Mouse (Mus musculus) neural tube, embryonic 11.5 days (tissue): Measurements from ENCODE around the gene Sema6b. TPM values are rescaled to one million over a fixed set of nuclear protein-coding genes. Genes with fewer than 3 reads are reported as not detected.
A peak's percentile ranks its signal among the peaks of the same experiment; 100 is the strongest.

Experiments
- ATAC-seq: fragments of 200-750 bp; cut with Nextera tagmentation; 2 replicates; pipeline ENCODE4 v1.8.0; 2017; ENCODE audit warnings: moderate number of reproducible peaks, mild to moderate bottlenecking, moderate TSS enrichment, moderate library complexity; ENCODE audit not compliant: insufficient read depth, low FRiP score, low TSS enrichment
- DNase-seq: peaks from one replicate; pipeline ENCODE4 v3.0.0-alpha.2; 2015; ENCODE audit warnings: low spot score
- H3K27ac ChIP-seq: fragments of 300-500 bp; sonication (generic); 2 replicates; pipeline ENCODE4 v1.5.1; 2014; ENCODE audit warnings: low read depth, mild to moderate bottlenecking, low read length
- H3K27me3 ChIP-seq: fragments of 300-500 bp; sonication (generic); 2 replicates; pipeline ENCODE4 v1.6.1; 2014; ENCODE audit warnings: mild to moderate bottlenecking, low read length, mixed read lengths; ENCODE audit not compliant: control insufficient read depth, insufficient read depth
- H3K36me3 ChIP-seq: fragments of 300-500 bp; sonication (generic); 2 replicates; pipeline ENCODE4 v1.6.1; 2014; ENCODE audit warnings: mild to moderate bottlenecking, low read length, moderate library complexity, mixed read lengths; ENCODE audit not compliant: control insufficient read depth, insufficient read depth
- H3K4me1 ChIP-seq: fragments of 300-500 bp; sonication (generic); 2 replicates; pipeline ENCODE4 v1.6.1; 2014; ENCODE audit warnings: low read length, mixed read lengths; ENCODE audit not compliant: control insufficient read depth, insufficient read depth
- H3K4me2 ChIP-seq: fragments of 300-500 bp; sonication (generic); 2 replicates; pipeline ENCODE4 v1.6.1; 2014; ENCODE audit warnings: low read depth, mild to moderate bottlenecking, moderate library complexity
- H3K4me3 ChIP-seq: fragments of 300-500 bp; sonication (generic); 2 replicates; pipeline ENCODE4 v1.5.1; 2014; ENCODE audit warnings: low read depth, low read length
- H3K9ac ChIP-seq: fragments of 300-500 bp; sonication (generic); 2 replicates; pipeline ENCODE4 v1.6.1; 2014; ENCODE audit warnings: mild to moderate bottlenecking, low read length
- H3K9me3 ChIP-seq: fragments of 300-500 bp; sonication (generic); 2 replicates; pipeline ENCODE4 v1.6.1; 2016; ENCODE audit warnings: low read length; ENCODE audit not compliant: control insufficient read depth
- WGBS: fragments of 180-500 bp; shearing (Covaris S2); extraction: QIAGEN DNeasy Blood & Tissue Kit; methylation state at CpG from one replicate; pipeline ENCODE4 v1.1.7; 2014; 5-methylcytosine and 5-hydroxymethylcytosine counted together
- polyA plus RNA-seq: library from polyadenylated mRNA; unstranded; fragments of >200 nt; fragmentation: Nextera tagmentation; extraction: Ambion mirVana; gene quantifications from 2 replicates; pipeline ENCODE4 v1.2.1, GENCODE M21; 2014

Gene Sema6b
- polyA plus RNA-seq, 1 experiment from 2014 or later = 4.3 TPM

DNA sequence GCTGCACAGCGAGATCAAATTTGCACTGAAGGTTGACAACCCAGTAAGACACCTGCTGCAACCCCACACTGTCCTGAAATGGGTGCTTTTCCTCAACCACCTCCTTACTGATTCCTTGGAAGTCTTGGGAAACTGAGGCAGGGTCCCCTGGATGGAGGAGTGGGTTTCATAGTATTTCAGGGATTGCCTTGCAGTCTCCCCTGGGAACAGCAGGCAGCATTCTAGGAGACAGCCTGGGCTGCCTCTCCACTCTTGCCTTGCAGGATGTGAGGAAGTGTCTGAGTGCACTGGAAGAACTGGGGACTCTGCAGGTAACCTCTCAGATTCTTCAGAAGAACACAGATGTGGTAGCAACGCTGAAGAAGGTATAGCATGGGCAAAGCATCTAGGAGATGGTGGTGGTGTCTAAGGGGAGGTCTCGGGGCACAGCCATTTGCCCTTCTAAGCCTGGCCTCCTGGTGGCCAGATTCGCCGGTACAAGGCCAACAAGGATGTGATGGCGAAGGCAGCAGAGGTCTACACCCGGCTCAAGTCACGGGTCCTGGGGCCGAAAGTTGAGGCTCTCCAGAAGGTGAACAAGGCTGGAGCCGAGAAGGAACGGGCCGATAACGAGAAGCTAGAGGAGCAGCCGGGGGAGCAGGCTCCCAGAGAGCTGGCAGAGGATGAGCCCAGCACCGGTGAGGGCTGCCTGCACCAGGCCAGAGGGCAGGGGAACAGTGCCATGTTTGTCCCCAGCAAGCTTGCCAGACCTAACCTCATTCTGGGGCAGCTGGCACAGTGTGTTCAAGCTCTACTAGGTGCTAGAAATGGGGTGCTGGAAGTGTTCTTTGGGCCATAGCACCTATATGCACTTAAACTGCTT is 41.2 kb downstream of the Sema6b start:
- no peaks in the 10 kb centered on the region for H3K4me1 ChIP-seq
- ATAC-seq = no peak
- no peaks in the 10 kb centered on the region for H3K27me3 ChIP-seq
- no peaks in the 10 kb centered on the region for H3K9me3 ChIP-seq
- H3K36me3 ChIP-seq = peaks cover 51% of the 10 kb centered on the region
- no peak overlapping the region for H3K27ac ChIP-seq
- no peak overlapping the region for H3K4me3 ChIP-seq
- no peak overlapping the region for H3K9ac ChIP-seq
- no peak overlapping the region for H3K4me2 ChIP-seq
- DNase-seq = no peak
- WGBS = 92% methylated on average over 15 of the region's 15 CpGs

- 88% methylated on average over 8 of the region's 8 CpGs for WGBS
- H3K4me2 ChIP-seq = no peak overlapping the region
- no peak for DNase-seq
- H3K27ac ChIP-seq = no peak overlapping the region
- no peak for ATAC-seq
- no peaks in the 10 kb centered on the region for H3K27me3 ChIP-seq
- no peak overlapping the region for H3K9ac ChIP-seq
- no peaks in the 10 kb centered on the region for H3K9me3 ChIP-seq
- no peaks in the 10 kb centered on the region for H3K4me1 ChIP-seq
- H3K4me3 ChIP-seq = no peak overlapping the region
- H3K36me3 ChIP-seq = peaks cover 51% of the 10 kb centered on the region
Measured at GRCm38 (mm10) chr17:56098180-56098579, 42.0 kb downstream of the Sema6b start.

- no peaks in the 10 kb centered on the region for H3K27me3 ChIP-seq
- H3K4me3 ChIP-seq = no peak overlapping the region
- no peaks in the 10 kb centered on the region for H3K4me1 ChIP-seq
- 89% methylated on average over 12 of the region's 12 CpGs for WGBS
- H3K27ac ChIP-seq = no peak overlapping the region
- H3K36me3 ChIP-seq = peaks cover 40% of the 10 kb centered on the region
- DNase-seq (no peak), ATAC-seq (no peak)
- H3K4me2 ChIP-seq = no peak overlapping the region
- H3K9me3 ChIP-seq = no peaks in the 10 kb centered on the region
- no peak overlapping the region for H3K9ac ChIP-seq
Measured at GRCm38 (mm10) chr17:56096883-56097282, 43.3 kb downstream of the Sema6b start.

GRCm38 (mm10) chr17:56092794-56093193 is 47.3 kb downstream of the Sema6b start:
- Histone ChIP-seq H3K4me3 (no peak overlapping the region), H3K9ac (no peak overlapping the region), H3K27ac (no peak overlapping the region), H3K4me1 (no peaks in the 10 kb centered on the region), H3K27me3 (no peaks in the 10 kb centered on the region), H3K4me2 (no peak overlapping the region), H3K36me3 (peaks cover 22% of the 10 kb centered on the region), H3K9me3 (no peaks in the 10 kb centered on the region)
- 96% methylated on average over 1 of the region's 1 CpGs for WGBS
- no peak for ATAC-seq
- DNase-seq = no peak

- ATAC-seq = no peak
- WGBS = 100% methylated on average over 1 of the region's 1 CpGs
- H3K36me3 ChIP-seq = peaks cover 19% of the 10 kb centered on the region
Measured at GRCm38 (mm10) chr17:56092312-56092711, 47.8 kb downstream of the Sema6b start.

DNA sequence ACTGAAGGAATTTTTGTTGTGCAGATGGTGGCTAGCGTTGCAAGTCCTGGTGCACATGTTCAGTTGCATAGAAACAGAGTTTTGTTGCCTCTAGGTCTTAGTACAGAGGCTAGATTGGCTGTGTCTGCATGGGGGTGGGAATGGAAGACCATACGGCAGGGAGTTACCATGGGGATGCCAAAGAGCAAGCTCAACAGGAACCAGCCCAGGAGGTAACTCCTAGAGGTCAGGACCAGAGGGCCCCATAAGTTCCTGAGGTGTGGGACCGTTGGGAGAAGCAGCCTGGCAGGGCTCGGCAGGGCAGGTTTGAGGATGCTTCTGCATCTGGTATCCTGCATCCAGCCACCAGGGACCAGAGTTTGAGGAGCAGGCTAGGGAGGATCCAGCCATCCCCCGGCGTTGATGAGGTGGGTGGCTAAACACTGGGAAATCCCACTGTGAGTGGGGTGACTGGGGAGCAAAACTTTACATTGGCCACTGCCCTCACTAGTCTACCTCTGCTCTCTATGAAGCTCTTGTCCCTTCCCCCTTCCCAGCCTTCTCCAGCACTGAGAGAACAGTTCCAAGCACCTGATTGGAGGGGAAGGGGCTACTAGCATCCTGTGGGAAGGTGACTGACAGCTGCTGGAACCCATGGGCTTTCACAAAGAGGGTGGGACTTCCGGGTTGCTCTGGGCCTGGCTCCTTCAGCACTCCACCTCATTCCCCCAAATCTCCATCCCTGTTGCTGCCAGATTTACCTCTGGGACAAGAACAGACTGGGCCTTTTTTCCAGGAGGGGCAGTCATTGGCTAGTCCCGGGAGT is 59.2 kb downstream of the Sema6b start:
- ATAC-seq = peak; percentile 37
- H3K27ac ChIP-seq = no peak overlapping the region
- H3K4me1 ChIP-seq = peaks cover 11% of the 10 kb centered on the region
- H3K9me3 ChIP-seq = no peaks in the 10 kb centered on the region
- 9% methylated on average over 8 of the region's 8 CpGs for WGBS
- 0 out of 2 replicates have a peak, but pooled peaks cover 2% of the 10 kb centered on the region for H3K36me3 ChIP-seq
- H3K9ac ChIP-seq = peak overlapping the region; percentile 77
- no peaks in the 10 kb centered on the region for H3K27me3 ChIP-seq
- H3K4me2 ChIP-seq = peak overlapping the region; percentile 99
- H3K4me3 ChIP-seq = peak overlapping the region; percentile 94
- peak; percentile 75 for DNase-seq

More at GRCm38 (mm10) chr17:56092312-56092711, 47.8 kb downstream of the Sema6b start:
- H3K27ac ChIP-seq = no peak overlapping the region
- no peak overlapping the region for H3K4me2 ChIP-seq
- no peaks in the 10 kb centered on the region for H3K4me1 ChIP-seq
- no peak overlapping the region for H3K9ac ChIP-seq
- no peak overlapping the region for H3K4me3 ChIP-seq
- DNase-seq = no peak
- H3K27me3 ChIP-seq = no peaks in the 10 kb centered on the region
- no peaks in the 10 kb centered on the region for H3K9me3 ChIP-seq

DNA sequence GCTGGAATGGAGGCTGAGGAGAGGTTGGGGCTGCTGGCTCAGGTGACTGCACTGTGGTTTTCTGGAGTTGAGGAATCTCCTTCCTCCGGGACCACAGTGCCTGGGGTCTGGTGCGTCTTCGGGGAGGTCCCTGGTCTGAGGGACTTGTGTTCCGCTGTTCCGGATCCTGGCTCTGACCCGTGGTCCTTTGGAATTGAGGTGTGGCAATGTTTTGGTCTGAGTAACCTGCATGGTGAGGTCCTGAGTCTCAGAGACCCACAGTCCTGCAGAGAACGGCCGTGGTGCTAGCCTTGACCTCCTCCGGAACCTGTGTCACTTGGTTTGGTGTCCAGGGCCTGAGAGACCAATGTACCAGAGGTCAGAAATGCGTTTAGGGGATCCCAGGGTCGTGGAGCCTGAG is 60.2 kb downstream of the Sema6b start:
- no peak for DNase-seq
- Histone ChIP-seq H3K9ac (peak overlapping the region; percentile 77), H3K4me2 (peak overlapping the region; percentile 99), H3K4me1 (peaks cover 13% of the 10 kb centered on the region), H3K4me3 (peak overlapping the region; percentile 94), H3K27me3 (no peaks in the 10 kb centered on the region), H3K36me3 (0 out of 2 replicates have a peak, but pooled peaks cover 2% of the 10 kb centered on the region), H3K27ac (peak overlapping the region; percentile 58; the same call in 1 of the 2 replicates), H3K9me3 (no peaks in the 10 kb centered on the region)
- 6% methylated on average over 10 of the region's 11 CpGs for WGBS
- ATAC-seq = no peak

GRCm38 (mm10) chr17:56078880-56079795 is 61.0 kb downstream of the Sema6b start, which contains the start of gene Hdgfl2:
Gene Hdgfl2, plus strand, starts transcription at chr17:56079634.
- Histone ChIP-seq H3K27ac (peak within 1 kb of the TSS; percentile 58; the same call in 1 of the 2 replicates), H3K9me3 (no peaks in the 10 kb centered on the region), H3K9ac (peak within 1 kb of the TSS; percentile 77), H3K36me3 (0 out of 2 replicates have a peak, but pooled peaks cover 2% of the 10 kb centered on the region), H3K27me3 (no peaks in the 10 kb centered on the region), H3K4me2 (peak within 1 kb of the TSS; percentile 99), H3K4me1 (peaks cover 13% of the 10 kb centered on the region), H3K4me3 (peak within 1 kb of the TSS; percentile 94)
- peak; percentile 91 for ATAC-seq
- DNase-seq = peak; percentile 99
- under 1% methylated on average over 61 of the region's 61 CpGs for WGBS
